Mouse (Mus musculus) c-Kit-positive CD71-positive TER-119-negative erythroid progenitor cells, embryonic 14.5 days (primary cell): ENCODE data around the gene Slc11a2.

Source experiments
- DNase-seq: peaks from one replicate; pipeline ENCODE4 v3.0.0-alpha.2; 2013; ENCODE audit warnings: low read depth

Slc11a2 gene

GRCm38 (mm10) chr15:100424396-100425122 is at the start of gene Slc11a2:
Gene Slc11a2 (minus strand): TSS chr15:100425072.
- DNase-seq: no peak

GRCm38 (mm10) chr15:100473926-100474503 is 49.1 kb upstream of the Slc11a2 start:
- DNase-seq: no peak

- DNase-seq: no peak
Observed at GRCm38 (mm10) chr15:100470037-100470436, 45.2 kb upstream of the Slc11a2 start.

- DNase-seq: no peak
Observed at GRCm38 (mm10) chr15:100469189-100469545, 44.3 kb upstream of the Slc11a2 start.

- DNase-seq: peak; percentile 58
Observed at GRCm38 (mm10) chr15:100468295-100469188, 43.7 kb upstream of the Slc11a2 start, which contains the start of gene Letmd1. Gene Letmd1 (plus strand): TSS chr15:100469023.

- no peak for DNase-seq
Observed at GRCm38 (mm10) chr15:100467738-100468137, 42.9 kb upstream of the Slc11a2 start.

GRCm38 (mm10) chr15:100465432-100465831 is 40.6 kb upstream of the Slc11a2 start:
- no peak for DNase-seq

- peak; percentile 57 for DNase-seq
Observed at GRCm38 (mm10) chr15:100463712-100464111, 38.8 kb upstream of the Slc11a2 start.

GRCm38 (mm10) chr15:100462086-100462485 is 37.2 kb upstream of the Slc11a2 start:
- DNase-seq: no peak

GRCm38 (mm10) chr15:100461646-100462045 is 36.8 kb upstream of the Slc11a2 start:
- no peak for DNase-seq

- peak; percentile 74 for DNase-seq
Observed at GRCm38 (mm10) chr15:100460942-100461341, 36.1 kb upstream of the Slc11a2 start.

GRCm38 (mm10) chr15:100458055-100458454 is 33.2 kb upstream of the Slc11a2 start:
- peak; percentile 90 for DNase-seq

GRCm38 (mm10) chr15:100457340-100457739 is 32.5 kb upstream of the Slc11a2 start:
- peak; percentile 77 for DNase-seq

GRCm38 (mm10) chr15:100456356-100456991 is 31.6 kb upstream of the Slc11a2 start:
- DNase-seq: no peak

- DNase-seq: no peak
Observed at GRCm38 (mm10) chr15:100452486-100452885, 27.6 kb upstream of the Slc11a2 start.

- no peak for DNase-seq
Observed at GRCm38 (mm10) chr15:100451245-100451644, 26.4 kb upstream of the Slc11a2 start.

- no peak for DNase-seq
Observed at GRCm38 (mm10) chr15:100449495-100449894, 24.6 kb upstream of the Slc11a2 start.

GRCm38 (mm10) chr15:100448572-100448971 is 23.7 kb upstream of the Slc11a2 start:
- DNase-seq: no peak

GRCm38 (mm10) chr15:100446887-100447286 is 22.0 kb upstream of the Slc11a2 start:
- DNase-seq: no peak

- peak; percentile 80 for DNase-seq
Observed at GRCm38 (mm10) chr15:100443126-100443922, 18.5 kb upstream of the Slc11a2 start.

- DNase-seq: no peak
Observed at GRCm38 (mm10) chr15:100436518-100436917, 11.6 kb upstream of the Slc11a2 start.
